17 mouse cellular contexts compared by ENCODE assay signal in genomic region chr11:107951431-107951830, GRCm38 (mm10). TPM values are rescaled to one million over a fixed set of nuclear protein-coding genes. Genes with fewer than 3 reads are reported as not detected.
DNase-seq lines count a peak whose midpoint lies in the region; ATAC-seq and TF ChIP-seq lines count a peak whose summit lies in the region.
"Had no signal": no experiment of that assay in that cellular context is flagged by ENCODE, and none has a peak within 500 bp of the region (broad histone marks: within the 10 kb centered on the region; RNA-seq: fewer than 3 reads in every experiment).

No protein-coding gene starts in this region.

- TF ChIP-seq POLR2A in brain, embryonic 14.5 days (IDR thresholded peaks at IDR 0.05; ENCODE audit: borderline replicate concordance, extremely low read depth, insufficient read depth, insufficient read length, poor library complexity, severe bottlenecking), result no peak

- no peak for DNase-seq in cerebellum, adult 8-10 months
- DNase-seq in brain, embryonic 14.5 days (ENCODE audit: low read depth), result peak; percentile 59
- DNase-seq in cerebellum, postnatal 25 days, result peak; percentile 27 to 55
- DNase-seq in thymus, postnatal 4 days, result no peak
- DNase-seq in stomach, postnatal 0 days (ENCODE audit: low spot score), result no peak
- DNase-seq: adrenal gland, postnatal 14 days; kidney, adult 2 months; kidney, postnatal 36 days; retina, postnatal 1 day had no signal

- no peaks in the 10 kb centered on the region for H3K9me3 ChIP-seq in hindbrain, embryonic 16.5 days (ENCODE audit: control insufficient read depth, low read length)
- no peaks in the 10 kb centered on the region for H3K9me3 ChIP-seq in hindbrain, embryonic 12.5 days (replicated peaks)
- no peaks in the 10 kb centered on the region for H3K9me3 ChIP-seq in stomach, postnatal 0 days (ENCODE audit: control insufficient read depth, low read length)
- H3K9me3 ChIP-seq: hindbrain, embryonic 13.5 days had no signal

- H3K4me2 ChIP-seq in hindbrain, embryonic 16.5 days (ENCODE audit: low read length), result no peak overlapping the region
- H3K4me2 ChIP-seq in hindbrain, embryonic 12.5 days (replicated peaks), result no peak overlapping the region
- no peak overlapping the region for H3K4me2 ChIP-seq in stomach, postnatal 0 days (replicated peaks; ENCODE audit: low read depth)
- H3K4me2 ChIP-seq: hindbrain, embryonic 13.5 days had no signal

- TF ChIP-seq EP300 in stomach, postnatal 0 days (optimal IDR thresholded peaks at IDR 0.05), result no peak

- no peak for TF ChIP-seq CTCF in brain, embryonic 14.5 days (IDR thresholded peaks at IDR 0.05; ENCODE audit: borderline replicate concordance, extremely low read depth, insufficient read depth, insufficient read length)
- no peak for TF ChIP-seq CTCF in stomach, postnatal 0 days (IDR thresholded peaks at IDR 0.05; ENCODE audit: low read depth)

- ATAC-seq in cerebellum, adult (ENCODE audit: insufficient number of reproducible peaks, low FRiP score, low TSS enrichment), result peak; percentile 36; the same call in 1 of the 2 replicates
- ATAC-seq in hindbrain, embryonic 16.5 days, result peak; percentile 41; the same call in 1 of the 2 replicates
- ATAC-seq in hindbrain, embryonic 12.5 days (ENCODE audit: low FRiP score), result no peak
- ATAC-seq in stomach, postnatal 0 days (ENCODE audit: low FRiP score, low TSS enrichment), result no peak
- ATAC-seq: lung, postnatal 0 days had no signal

- H3K4me1 ChIP-seq in hindbrain, embryonic 16.5 days (ENCODE audit: control insufficient read depth, insufficient read depth, low read depth, low read length), result peaks cover 2% of the 10 kb centered on the region
- no peaks in the 10 kb centered on the region for H3K4me1 ChIP-seq in hindbrain, embryonic 12.5 days
- no peaks in the 10 kb centered on the region for H3K4me1 ChIP-seq in stomach, postnatal 0 days (replicated peaks; ENCODE audit: control insufficient read depth, insufficient read depth)
- H3K4me1 ChIP-seq: megakaryocyte, embryonic 14.5 days had no signal

- H3K27ac ChIP-seq in hindbrain, embryonic 16.5 days (ENCODE audit: low read depth, low read length), result no peak overlapping the region
- H3K27ac ChIP-seq in hindbrain, embryonic 12.5 days, result no peak overlapping the region
- H3K27ac ChIP-seq in stomach, postnatal 0 days (replicated peaks), result no peak overlapping the region
- H3K27ac ChIP-seq: hindbrain, embryonic 13.5 days; liver, embryonic 14.5 days had no signal

- 76% methylated on average over 11 of the region's 11 CpGs for WGBS in hindbrain, embryonic 16.5 days
- 89% methylated on average over 11 of the region's 11 CpGs for WGBS in hindbrain, embryonic 12.5 days
- WGBS in stomach, postnatal 0 days, result 80% methylated on average over 11 of the region's 11 CpGs

- no peaks in the 10 kb centered on the region for H3K27me3 ChIP-seq in hindbrain, embryonic 16.5 days (replicated peaks; ENCODE audit: control insufficient read depth, insufficient read depth, low read length)
- no peaks in the 10 kb centered on the region for H3K27me3 ChIP-seq in hindbrain, embryonic 12.5 days
- no peaks in the 10 kb centered on the region for H3K27me3 ChIP-seq in stomach, postnatal 0 days (ENCODE audit: control insufficient read depth, insufficient read depth, low read length)
- H3K27me3 ChIP-seq: hindbrain, embryonic 13.5 days; megakaryocyte, embryonic 14.5 days had no signal

- no peak overlapping the region for H3K4me3 ChIP-seq in hindbrain, embryonic 16.5 days (ENCODE audit: low read length)
- H3K4me3 ChIP-seq in hindbrain, embryonic 12.5 days, result no peak overlapping the region
- H3K4me3 ChIP-seq in stomach, postnatal 0 days (ENCODE audit: low read depth, low read length), result no peak overlapping the region
- H3K4me3 ChIP-seq: hindbrain, embryonic 13.5 days; megakaryocyte, embryonic 14.5 days had no signal

- peaks cover 5% of the 10 kb centered on the region; the same call in 1 of the 2 replicates for H3K36me3 ChIP-seq in hindbrain, embryonic 16.5 days (ENCODE audit: control insufficient read depth, insufficient read depth, low read length)
- no peaks in the 10 kb centered on the region for H3K36me3 ChIP-seq in hindbrain, embryonic 12.5 days
- H3K36me3 ChIP-seq in stomach, postnatal 0 days (ENCODE audit: control insufficient read depth, insufficient read depth, low read length), result no peaks in the 10 kb centered on the region; the same call in 1 of the 2 replicates

- H3K9ac ChIP-seq in hindbrain, embryonic 16.5 days (ENCODE audit: low read depth, low read length), result no peak overlapping the region
- no peak overlapping the region for H3K9ac ChIP-seq in hindbrain, embryonic 12.5 days
- no peak overlapping the region for H3K9ac ChIP-seq in stomach, postnatal 0 days (ENCODE audit: low read length)
- H3K9ac ChIP-seq: hindbrain, embryonic 13.5 days; liver, embryonic 14.5 days had no signal

RNA-seq across cellular contexts. Expression of gene Cacng5, which starts 36.6 kb away (rescaled TPM):
- 13.3 and 14.3 TPM in 2 replicates for polyA plus RNA-seq in hindbrain, embryonic 16.5 days (2015; fragmentation: Nextera tagmentation; extraction: Ambion mirVana)
- polyA plus RNA-seq in hindbrain, embryonic 12.5 days (2016; fragmentation: Nextera tagmentation; extraction: Ambion mirVana), result 2.3 and 2.6 TPM in 2 replicates
- 3.9 and 5.4 TPM in 2 replicates for polyA plus RNA-seq in brain, embryonic 14.5 days (2012; rRNA removed)
- polyA plus RNA-seq in stomach, postnatal 0 days (2015; fragmentation: Nextera tagmentation; extraction: Ambion mirVana), result 0.17 and 0.21 TPM in 2 replicates
- polyA plus RNA-seq: lung, postnatal 0 days; thymus, postnatal 0 days had no signal

Comparison
In these comparisons a context has a peak if more than half of its experiments do, and no peak if none do; other contexts are left out.
1. ATAC-seq: peak in cerebellum, adult (single experiment) and hindbrain, embryonic 16.5 days (single experiment); none in hindbrain, embryonic 12.5 days (single experiment) and stomach, postnatal 0 days (single experiment).
2. DNase-seq: peak in brain, embryonic 14.5 days (single experiment) and cerebellum, postnatal 25 days (2 of 2); none in cerebellum, adult 8-10 months (single experiment), thymus, postnatal 4 days (single experiment) and stomach, postnatal 0 days (single experiment).